Mouse (Mus musculus) ES-Bruce4 (cell line): ENCODE measurements at regions not wholly inside any gene's neighbourhood (a gene's known extent, or its start where the extent isn't known, plus 50 kb on each side); places are given as distances from the start of the nearest gene placed in this dataset.

Experiments
- H3K27ac ChIP-seq: 2 replicates; pipeline ENCODE4 v1.5.1; 2012; ENCODE audit warnings: low read length, inconsistent platforms; ENCODE audit not compliant: insufficient read depth
- H3K27me3 ChIP-seq: 2 replicates; pipeline ENCODE4 v1.6.1; 2012; ENCODE audit warnings: mild to moderate bottlenecking, low read length, inconsistent platforms; ENCODE audit not compliant: control insufficient read depth, poor library complexity, insufficient read depth, severe bottlenecking
- H3K36me3 ChIP-seq: 2 replicates; pipeline ENCODE4 v1.6.1; 2012; ENCODE audit warnings: inconsistent platforms, mild to moderate bottlenecking, low read length, moderate library complexity; ENCODE audit not compliant: control insufficient read depth, poor library complexity, insufficient read depth, severe bottlenecking
- H3K4me1 ChIP-seq: one replicate; pipeline ENCODE4 v1.8.1; 2011; ENCODE audit warnings: low read length; ENCODE audit not compliant: control insufficient read depth, insufficient read depth
- H3K4me3 ChIP-seq: 2 replicates; pipeline ENCODE4 v1.5.1; 2011; ENCODE audit warnings: low read depth, mild to moderate bottlenecking, low read length
- H3K9ac ChIP-seq: 2 replicates; pipeline ENCODE4 v1.6.1; 2012; ENCODE audit warnings: low read depth, mild to moderate bottlenecking, inconsistent platforms; ENCODE audit not compliant: poor library complexity, severe bottlenecking
- H3K9me3 ChIP-seq: replicated peaks from 2 replicates; pipeline ENCODE4 v1.6.1; 2012; ENCODE audit warnings: mild to moderate bottlenecking, low read length, inconsistent platforms; ENCODE audit not compliant: control insufficient read depth, poor library complexity, insufficient read depth, severe bottlenecking
- CTCF ChIP-seq: IDR thresholded peaks from one replicate; pipeline ENCODE4 v1.8.1; 2011; ENCODE audit warnings: low read depth, low read length
- EP300 ChIP-seq: IDR thresholded peaks from 2 replicates; pipeline ENCODE4 v1.6.1; 2011; ENCODE audit warnings: low read depth, low read length; ENCODE audit not compliant: insufficient read depth
- POLR2A ChIP-seq: IDR thresholded peaks from one replicate; pipeline ENCODE4 v1.8.1; 2011; ENCODE audit warnings: low read length; ENCODE audit not compliant: insufficient read depth

GRCm38 (mm10) chr15:8802058-8802457 lies 91.5 kb upstream of the Slc1a3 start:
- Histone ChIP-seq H3K4me1 (no peaks in the 10 kb centered on the region), H3K9me3 (no peaks in the 10 kb centered on the region), H3K27me3 (no peaks in the 10 kb centered on the region), H3K27ac (no peak overlapping the region), H3K36me3 (no peaks in the 10 kb centered on the region), H3K4me3 (no peak overlapping the region), H3K9ac (no peak overlapping the region)
- TF ChIP-seq EP300: no peak
- TF ChIP-seq CTCF: no peak
- TF ChIP-seq POLR2A: no peak

GRCm38 (mm10) chr15:8797015-8797414 lies 86.5 kb upstream of the Slc1a3 start:
- Histone ChIP-seq H3K4me1 (no peaks in the 10 kb centered on the region), H3K9me3 (no peaks in the 10 kb centered on the region), H3K27ac (no peak overlapping the region), H3K36me3 (no peaks in the 10 kb centered on the region), H3K4me3 (no peak overlapping the region), H3K27me3 (no peaks in the 10 kb centered on the region), H3K9ac (no peak overlapping the region)
- no peak for TF ChIP-seq CTCF
- no peak for TF ChIP-seq EP300

- H3K4me3 ChIP-seq: no peak overlapping the region
- H3K4me1 ChIP-seq: no peaks in the 10 kb centered on the region
- H3K36me3 ChIP-seq: no peaks in the 10 kb centered on the region
- no peak overlapping the region for H3K9ac ChIP-seq
- no peaks in the 10 kb centered on the region for H3K9me3 ChIP-seq
- no peak overlapping the region for H3K27ac ChIP-seq
- no peaks in the 10 kb centered on the region for H3K27me3 ChIP-seq
- TF ChIP-seq POLR2A: no peak
- no peak for TF ChIP-seq CTCF
- no peak for TF ChIP-seq EP300
Observed at GRCm38 (mm10) chr15:8792106-8792505, 81.5 kb upstream of the Slc1a3 start.

GRCm38 (mm10) chr15:8789924-8790323 lies 79.4 kb upstream of the Slc1a3 start:
- Histone ChIP-seq H3K27ac (no peak overlapping the region), H3K9me3 (no peaks in the 10 kb centered on the region), H3K9ac (no peak overlapping the region), H3K27me3 (no peaks in the 10 kb centered on the region), H3K4me1 (no peaks in the 10 kb centered on the region), H3K4me3 (no peak overlapping the region), H3K36me3 (no peaks in the 10 kb centered on the region)
- no peak for TF ChIP-seq EP300
- no peak for TF ChIP-seq CTCF
- TF ChIP-seq POLR2A: no peak

DNA sequence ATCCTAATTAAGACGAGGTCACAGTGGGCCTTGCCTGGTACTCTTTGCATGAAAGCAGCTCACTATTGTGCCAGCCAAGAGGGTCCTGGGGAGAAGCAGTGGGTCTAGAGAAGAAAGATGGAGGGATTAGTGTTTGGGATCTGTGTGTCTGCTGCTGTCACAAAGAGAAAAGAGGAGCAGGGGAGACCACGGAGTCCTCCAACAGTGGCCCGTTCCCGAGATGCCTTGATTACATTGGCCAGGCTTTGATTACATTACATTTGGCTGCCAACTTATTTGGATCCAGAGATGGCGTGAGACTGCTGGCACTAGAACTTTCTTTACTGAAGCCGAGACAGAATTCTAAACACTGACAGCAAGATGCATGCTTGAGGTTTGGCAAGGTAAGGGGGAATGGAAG lies 78.4 kb upstream of the Slc1a3 start:
- Histone ChIP-seq H3K4me3 (no peak overlapping the region), H3K27ac (no peak overlapping the region), H3K4me1 (no peaks in the 10 kb centered on the region), H3K36me3 (no peaks in the 10 kb centered on the region), H3K9ac (no peak overlapping the region), H3K27me3 (no peaks in the 10 kb centered on the region), H3K9me3 (no peaks in the 10 kb centered on the region)
- TF ChIP-seq CTCF (no peak), POLR2A (no peak), EP300 (no peak)

- Histone ChIP-seq H3K9me3 (no peaks in the 10 kb centered on the region), H3K36me3 (no peaks in the 10 kb centered on the region), H3K4me1 (no peaks in the 10 kb centered on the region), H3K27me3 (no peaks in the 10 kb centered on the region), H3K9ac (no peak overlapping the region), H3K4me3 (no peak overlapping the region), H3K27ac (no peak overlapping the region)
- TF ChIP-seq POLR2A (no peak), CTCF (no peak), EP300 (no peak)
Observed at GRCm38 (mm10) chr15:8785537-8785936, 75.0 kb upstream of the Slc1a3 start.
